ENCODE assay signal across 19 mouse cellular contexts in the genomic region with DNA sequence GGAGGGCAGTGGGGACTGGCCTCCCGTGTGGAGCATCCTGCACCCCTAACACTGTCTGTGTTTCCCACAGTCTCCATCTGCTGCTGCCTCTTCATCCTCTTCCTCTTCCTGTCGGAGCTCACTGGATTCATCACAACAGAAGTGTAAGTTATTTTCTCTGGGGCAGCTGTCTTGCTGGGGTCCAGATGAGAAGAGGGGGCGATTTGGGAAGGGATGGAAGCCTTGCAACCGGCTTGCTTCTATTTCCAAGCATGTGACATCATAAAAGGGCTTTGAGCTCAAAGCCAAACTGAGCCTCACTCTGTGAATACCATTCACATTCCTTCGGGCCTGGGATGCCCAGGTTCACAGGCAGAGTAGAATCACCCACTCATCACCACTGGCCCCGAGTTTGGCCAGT. TPM values are rescaled to one million over a fixed set of nuclear protein-coding genes. Genes with fewer than 3 reads are reported as not detected.
DNase-seq lines count a peak whose midpoint lies in the region; ATAC-seq and TF ChIP-seq lines count a peak whose summit lies in the region.
"Had no signal": no experiment of that assay in that cellular context is flagged by ENCODE, and none has a peak within 500 bp of the region (broad histone marks: within the 10 kb centered on the region; RNA-seq: fewer than 3 reads in every experiment).

No protein-coding gene starts in this region.

- no peak overlapping the region for H3K4me3 ChIP-seq in heart, embryonic 12.5 days
- H3K4me3 ChIP-seq in layer of hippocampus, adult 2 months, result no peak overlapping the region
- H3K4me3 ChIP-seq in embryonic facial prominence, embryonic 14.5 days (ENCODE audit: low read depth, low read length), result no peak overlapping the region
- H3K4me3 ChIP-seq: liver, embryonic 15.5 days; midbrain, embryonic 12.5 days had no signal

- H3K27ac ChIP-seq in heart, embryonic 12.5 days (ENCODE audit: poor library complexity, severe bottlenecking), result peak overlapping the region; percentile 29; the same call in 1 of the 2 replicates
- peak overlapping the region; percentile 52; the same call in 1 of the 2 replicates for H3K27ac ChIP-seq in layer of hippocampus, adult 2 months
- peak overlapping the region; percentile 58; the same call in 1 of the 2 replicates for H3K27ac ChIP-seq in embryonic facial prominence, embryonic 14.5 days (replicated peaks; ENCODE audit: low read depth, low read length)
- H3K27ac ChIP-seq: liver, embryonic 15.5 days; midbrain, embryonic 12.5 days had no signal

- no peak overlapping the region for H3K4me2 ChIP-seq in heart, embryonic 12.5 days
- no peak overlapping the region for H3K4me2 ChIP-seq in embryonic facial prominence, embryonic 14.5 days (ENCODE audit: low read depth, low read length)
- H3K4me2 ChIP-seq: liver, embryonic 15.5 days; midbrain, embryonic 12.5 days had no signal

- no peaks in the 10 kb centered on the region for H3K27me3 ChIP-seq in heart, embryonic 12.5 days (replicated peaks)
- H3K27me3 ChIP-seq in embryonic facial prominence, embryonic 14.5 days (replicated peaks; ENCODE audit: control insufficient read depth, insufficient read depth, low read length), result no peaks in the 10 kb centered on the region
- H3K27me3 ChIP-seq: liver, embryonic 15.5 days; midbrain, embryonic 12.5 days had no signal

- DNase-seq in heart, adult 9 months (ENCODE audit: low spot score in 2 of 2), result no peak
- DNase-seq in layer of hippocampus, adult 2 months (ENCODE audit: low spot score in 2 of 2), result no peak
- no peak for DNase-seq in layer of hippocampus, adult 9-10 months (ENCODE audit: low spot score)
- peak; percentile 60 for DNase-seq in brain, adult 2 months (ENCODE audit: low read depth, low spot score)
- no peak for DNase-seq in embryonic facial prominence, embryonic 14.5 days (ENCODE audit: low spot score)
- no peak for DNase-seq in cerebellum, adult 18-20 months
- DNase-seq: adrenal gland, postnatal 10 days; cerebellum, adult 11 months; cerebellum, postnatal 25 days; kidney, postnatal 4 days; lung, postnatal 10 days; thymus, postnatal 25 days had no signal

- H3K9me3 ChIP-seq in heart, embryonic 12.5 days (replicated peaks), result no peaks in the 10 kb centered on the region
- no peaks in the 10 kb centered on the region for H3K9me3 ChIP-seq in embryonic facial prominence, embryonic 14.5 days (ENCODE audit: control insufficient read depth, low read length)
- H3K9me3 ChIP-seq: liver, embryonic 15.5 days; midbrain, embryonic 12.5 days had no signal

- no peak for ATAC-seq in heart, embryonic 12.5 days (ENCODE audit: insufficient number of reproducible peaks, low FRiP score)
- no peak for ATAC-seq in embryonic facial prominence, embryonic 14.5 days (ENCODE audit: low read depth)
- ATAC-seq: activated CD4-positive, CD25-positive, alpha-beta regulatory T cell, adult 4 months; forebrain, embryonic 14.5 days; hindbrain, embryonic 16.5 days; intestine, embryonic 16.5 days had no signal

- peaks cover 55% of the 10 kb centered on the region for H3K36me3 ChIP-seq in heart, embryonic 12.5 days
- H3K36me3 ChIP-seq in embryonic facial prominence, embryonic 14.5 days (ENCODE audit: control insufficient read depth, insufficient read depth, low read length), result peaks cover 49% of the 10 kb centered on the region

- TF ChIP-seq CTCF in layer of hippocampus, adult 2 months (conservative IDR thresholded peaks at IDR 0.05), result no peak

- H3K9ac ChIP-seq in heart, embryonic 12.5 days, result no peak overlapping the region; the same call in 1 of the 2 replicates
- H3K9ac ChIP-seq in embryonic facial prominence, embryonic 14.5 days (ENCODE audit: low read depth, low read length), result no peak overlapping the region
- H3K9ac ChIP-seq: liver, embryonic 15.5 days; midbrain, embryonic 12.5 days had no signal

- H3K4me1 ChIP-seq in heart, embryonic 12.5 days (replicated peaks), result peaks cover 46% of the 10 kb centered on the region
- no peaks in the 10 kb centered on the region for H3K4me1 ChIP-seq in embryonic facial prominence, embryonic 14.5 days (ENCODE audit: control insufficient read depth, insufficient read depth, low read length)
- H3K4me1 ChIP-seq: midbrain, embryonic 12.5 days had no signal

- 68% methylated on average over 6 of the region's 6 CpGs for WGBS in heart, embryonic 12.5 days
- WGBS in embryonic facial prominence, embryonic 14.5 days, result 69% methylated on average over 6 of the region's 6 CpGs

RNA-seq across cellular contexts. Expression of gene Atp6v0e, which starts 48.7 kb away (rescaled TPM):
- 176 and 193 TPM in 2 replicates for polyA plus RNA-seq in heart, embryonic 12.5 days (2016; fragmentation: Nextera tagmentation; extraction: Ambion mirVana)
- total RNA-seq in layer of hippocampus, adult 2 months (2021), result 10 to 100 TPM; 47.0 to 56.7 TPM
- polyA plus RNA-seq in embryonic facial prominence, embryonic 14.5 days (2014; fragmentation: Nextera tagmentation; extraction: Ambion mirVana), result 229 and 261 TPM in 2 replicates

RNA-seq across cellular contexts. Expression of gene Dusp1, which starts 52.4 kb away (rescaled TPM):
- 36.2 and 38.7 TPM in 2 replicates for polyA plus RNA-seq in heart, embryonic 12.5 days (2016; fragmentation: Nextera tagmentation; extraction: Ambion mirVana)
- total RNA-seq in layer of hippocampus, adult 2 months (2021), result 10 to 100 TPM; 14.9 to 20.9 TPM
- polyA plus RNA-seq in embryonic facial prominence, embryonic 14.5 days (2014; fragmentation: Nextera tagmentation; extraction: Ambion mirVana), result 25.4 and 27.3 TPM in 2 replicates

RNA-seq across cellular contexts. Expression of gene Ergic1, which starts 53.0 kb away (rescaled TPM):
- polyA plus RNA-seq in heart, embryonic 12.5 days (2016; fragmentation: Nextera tagmentation; extraction: Ambion mirVana), result 115 and 121 TPM in 2 replicates
- 100 to 1,000 TPM; 121 to 124 TPM for total RNA-seq in layer of hippocampus, adult 2 months (2021)
- 149 and 164 TPM in 2 replicates for polyA plus RNA-seq in embryonic facial prominence, embryonic 14.5 days (2014; fragmentation: Nextera tagmentation; extraction: Ambion mirVana)
